24 mouse cellular contexts compared by ENCODE assay signal in the genomic region with DNA sequence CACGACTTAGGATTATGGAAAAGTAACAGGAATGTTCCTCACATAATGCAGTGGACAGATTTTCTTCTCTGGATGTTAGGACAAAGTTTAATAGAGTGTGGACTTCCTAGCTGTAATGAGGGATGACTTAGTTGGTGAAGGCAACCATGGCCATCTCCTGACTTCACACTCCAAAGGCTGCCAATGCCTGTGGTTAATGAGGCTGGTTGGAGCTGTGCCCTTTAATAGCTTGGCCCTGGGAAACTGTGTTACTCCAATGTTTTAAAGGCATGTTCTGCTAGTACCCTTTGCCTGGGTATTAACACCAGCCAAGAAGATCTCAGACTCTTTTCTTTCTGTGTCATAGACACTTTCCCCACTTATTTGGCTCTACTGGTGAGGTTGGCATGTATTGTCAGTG.
A peak's percentile ranks its signal among the peaks of the same experiment; 100 is the strongest.
DNase-seq lines count a peak whose midpoint lies in the region; ATAC-seq and TF ChIP-seq lines count a peak whose summit lies in the region.
"Had no signal": no experiment of that assay in that cellular context is flagged by ENCODE, and none has a peak within 500 bp of the region (broad histone marks: within the 10 kb centered on the region; RNA-seq: fewer than 3 reads in every experiment).

No protein-coding gene starts in this region.

- 81% methylated on average over 1 of the region's 1 CpGs for WGBS in kidney, embryonic 16.5 days

- no peaks in the 10 kb centered on the region for H3K36me3 ChIP-seq in kidney, embryonic 16.5 days (ENCODE audit: insufficient read depth, low read length)
- H3K36me3 ChIP-seq: heart, embryonic 12.5 days; hindbrain, embryonic 10.5 days; intestine, embryonic 15.5 days; limb, embryonic 13.5 days; liver, embryonic 13.5 days; midbrain, embryonic 13.5 days had no signal

- ATAC-seq in kidney, embryonic 16.5 days (ENCODE audit: low FRiP score, low TSS enrichment), result peak; percentile 39; the same call in 1 of the 2 replicates
- peak; percentile 75 for ATAC-seq in Patski
- ATAC-seq: hindbrain, embryonic 16.5 days; intestine, embryonic 15.5 days; midbrain, embryonic 13.5 days had no signal

- no peak for TF ChIP-seq CTCF in Patski (IDR thresholded peaks at IDR 0.05)

- CTCF ChIA-PET in Patski (lab: Charles Lee), result no interaction called here

- H3K4me2 ChIP-seq in kidney, embryonic 16.5 days (replicated peaks; ENCODE audit: low read depth, low read length), result no peak overlapping the region
- H3K4me2 ChIP-seq: heart, embryonic 12.5 days; intestine, embryonic 15.5 days; limb, embryonic 13.5 days; liver, embryonic 13.5 days; midbrain, embryonic 13.5 days had no signal

- in situ Hi-C loops in Patski (cut with MboI; ENCODE audit: low pct_unique_long_range_greater_than_20kb), result no loop called here

- no peak overlapping the region for H3K27ac ChIP-seq in kidney, embryonic 16.5 days (ENCODE audit: low read length)
- H3K27ac ChIP-seq: hindbrain, embryonic 10.5 days; intestine, embryonic 15.5 days; limb, embryonic 13.5 days; liver, embryonic 13.5 days; midbrain, embryonic 13.5 days had no signal

- H3K4me1 ChIP-seq in kidney, embryonic 16.5 days (ENCODE audit: insufficient read depth, low read length), result no peaks in the 10 kb centered on the region
- H3K4me1 ChIP-seq: heart, embryonic 12.5 days; hindbrain, embryonic 10.5 days; intestine, embryonic 15.5 days; limb, embryonic 13.5 days; liver, embryonic 13.5 days; megakaryocyte, embryonic 14.5 days; midbrain, embryonic 13.5 days had no signal

- no peak overlapping the region for H3K9ac ChIP-seq in kidney, embryonic 16.5 days (replicated peaks; ENCODE audit: low read length)
- H3K9ac ChIP-seq: heart, embryonic 12.5 days; intestine, embryonic 15.5 days; limb, embryonic 13.5 days; liver, embryonic 13.5 days; midbrain, embryonic 13.5 days had no signal

- H3K27me3 ChIP-seq in kidney, embryonic 16.5 days (ENCODE audit: insufficient read depth, low read length), result no peaks in the 10 kb centered on the region
- H3K27me3 ChIP-seq in Patski, result no peaks in the 10 kb centered on the region
- H3K27me3 ChIP-seq: heart, embryonic 12.5 days; intestine, embryonic 15.5 days; liver, embryonic 13.5 days; megakaryocyte, embryonic 14.5 days; midbrain, embryonic 13.5 days had no signal

- no peaks in the 10 kb centered on the region for H3K9me3 ChIP-seq in kidney, embryonic 16.5 days (ENCODE audit: low read length)
- H3K9me3 ChIP-seq: heart, embryonic 12.5 days; hindbrain, embryonic 10.5 days; intestine, embryonic 15.5 days; limb, embryonic 13.5 days; liver, embryonic 13.5 days; midbrain, embryonic 13.5 days had no signal

- POLR2A ChIA-PET in Patski (lab: Charles Lee), result no interaction called here

- DNase-seq in cerebellum, postnatal 36 days, result peak; percentile 15 to 36
- no peak for DNase-seq in cerebellum, adult 9-11 months
- no peak for DNase-seq in kidney, postnatal 36 days
- DNase-seq in Muller cell, postnatal 12 days (ENCODE audit: inconsistent ontology term), result peak; percentile 64
- peak; percentile 87 for DNase-seq in Patski (ENCODE audit: low read depth, low spot score)
- DNase-seq in heart, adult 9 months (ENCODE audit: low spot score in 2 of 2), result no peak
- DNase-seq: gastrocnemius, postnatal 14 days; heart, adult 11 months; heart, postnatal 10 days; kidney, adult 8-10 months; kidney, postnatal 25 days; layer of hippocampus, adult 9-11 months; liver, embryonic 13.5 days; lung, adult 2 months; thymus, adult 2 months; thymus, postnatal 4 days had no signal

- H3K4me3 ChIP-seq in kidney, embryonic 16.5 days (ENCODE audit: low read length), result no peak overlapping the region
- H3K4me3 ChIP-seq: heart, embryonic 12.5 days; hindbrain, embryonic 10.5 days; intestine, embryonic 15.5 days; limb, embryonic 13.5 days; liver, embryonic 13.5 days; megakaryocyte, embryonic 14.5 days; midbrain, embryonic 13.5 days had no signal

Comparison
In these comparisons a context has a peak if more than half of its experiments do, and no peak if none do; other contexts are left out.
1. DNase-seq: peak in cerebellum, postnatal 36 days (2 of 2), Muller cell, postnatal 12 days (single experiment) and Patski (single experiment); none in cerebellum, adult 9-11 months (single experiment), kidney, postnatal 36 days (0 of 2) and heart, adult 9 months (0 of 2).